Mouse (Mus musculus) myocyte (in vitro differentiated cells): Measurements from ENCODE around the gene Myo16.

Experiments
- E2F4 ChIP-seq: IDR thresholded peaks from one replicate; pipeline ENCODE4 v1.6.1; 2011; ENCODE audit warnings: mild to moderate bottlenecking, control low read depth, moderate library complexity; ENCODE audit not compliant: insufficient read depth
- MAX ChIP-seq: IDR thresholded peaks from one replicate; pipeline ENCODE4 v1.6.1; 2011; ENCODE audit warnings: low read depth, mild to moderate bottlenecking, control low read depth
- MYOG ChIP-seq, 3 experiments: IDR thresholded peaks; one replicate each; pipeline ENCODE4 v1.6.1; 2011; ENCODE audit warnings: control low read depth in 2 of 3, low read depth in 2 of 3, mild to moderate bottlenecking in 2 of 3; ENCODE audit not compliant: insufficient read length in 2 of 3, control insufficient read depth in 1 of 3, insufficient read depth in 1 of 3
- POLR2A ChIP-seq: IDR thresholded peaks from one replicate; pipeline ENCODE4 v1.6.1; 2011; ENCODE audit warnings: low read depth, mild to moderate bottlenecking, control low read depth, moderate library complexity; ENCODE audit not compliant: insufficient read length
- POLR2AphosphoS2 ChIP-seq: IDR thresholded peaks from one replicate; pipeline ENCODE4 v1.6.1; 2011; ENCODE audit warnings: low read depth, control low read depth; ENCODE audit not compliant: insufficient read length
- REST ChIP-seq: IDR thresholded peaks from one replicate; pipeline ENCODE4 v1.6.1; 2011; ENCODE audit warnings: mild to moderate bottlenecking, control low read depth, moderate library complexity; ENCODE audit not compliant: insufficient read depth, insufficient read length
- TCF12 ChIP-seq: IDR thresholded peaks from one replicate; pipeline ENCODE4 v1.6.1; 2011; ENCODE audit warnings: mild to moderate bottlenecking, control low read depth; ENCODE audit not compliant: poor library complexity, insufficient read depth, severe bottlenecking
- USF1 ChIP-seq: IDR thresholded peaks from one replicate; pipeline ENCODE4 v1.6.1; 2011; ENCODE audit warnings: low read depth, mild to moderate bottlenecking, control low read depth, moderate library complexity

DNA sequence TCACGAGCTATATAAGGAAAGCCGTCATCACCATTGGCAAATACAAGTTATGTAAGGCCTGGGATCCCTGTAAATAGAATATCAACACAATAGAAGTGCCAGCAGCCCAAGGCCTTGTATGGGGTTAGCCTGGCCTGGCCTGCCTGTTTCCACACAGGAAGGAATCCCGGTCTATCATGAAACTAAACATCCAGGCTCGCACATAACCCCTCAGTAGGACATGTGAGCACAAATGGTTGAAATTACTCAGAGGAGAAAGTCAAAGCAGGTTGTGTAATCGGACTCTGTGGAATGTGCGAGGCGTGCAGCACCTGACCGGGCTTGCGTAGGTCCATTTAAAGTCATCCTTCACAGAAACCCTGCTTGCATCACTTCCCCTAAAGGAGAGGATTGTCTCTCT is 499.6 kb downstream of the Myo16 start:
- TF ChIP-seq MYOG (IDR thresholded peaks at IDR 0.05; ENCODE audit: control insufficient read depth in 1 of 3, insufficient read depth in 1 of 3, insufficient read length in 2 of 3, low read depth in 2 of 3) (no peak), E2F4 (no peak), POLR2A (no peak), POLR2AphosphoS2 (no peak), USF1 (no peak), MAX (no peak), REST (no peak), TCF12 (no peak)
